Mouse (Mus musculus) kidney, postnatal 0 days (tissue): ENCODE results near the gene Adamtsl5. TPM values are rescaled to one million over a fixed set of nuclear protein-coding genes. Genes with fewer than 3 reads are reported as not detected.

Experiments
- ATAC-seq: fragments of 200-750 bp; cut with Nextera tagmentation; replicated peaks from 2 replicates; pipeline ENCODE4 v1.8.0; 2017; ENCODE audit warnings: low read depth, moderate number of reproducible peaks, moderate TSS enrichment, moderate library complexity; ENCODE audit not compliant: low FRiP score
- DNase-seq: peaks from one replicate; pipeline ENCODE4 v3.0.0-alpha.2; 2016; ENCODE audit warnings: low spot score
- H3K27ac ChIP-seq: fragments of 300-500 bp; sonication (generic); 2 replicates; pipeline ENCODE4 v1.5.1; 2014; ENCODE audit warnings: mild to moderate bottlenecking
- H3K27me3 ChIP-seq: fragments of 300-500 bp; sonication (generic); 2 replicates; pipeline ENCODE4 v1.6.1; 2014; ENCODE audit warnings: low read length, mixed read lengths; ENCODE audit not compliant: insufficient read depth
- H3K36me3 ChIP-seq: fragments of 300-500 bp; sonication (generic); 2 replicates; pipeline ENCODE4 v1.6.1; 2014; ENCODE audit warnings: low read length, mixed read lengths; ENCODE audit not compliant: insufficient read depth
- H3K4me1 ChIP-seq: fragments of 300-500 bp; sonication (generic); replicated peaks from 2 replicates; pipeline ENCODE4 v1.6.1; 2014; ENCODE audit warnings: antibody characterized with exemption, low read length, mixed read lengths; ENCODE audit not compliant: insufficient read depth
- H3K4me2 ChIP-seq: fragments of 300-500 bp; sonication (generic); 2 replicates; pipeline ENCODE4 v1.6.1; 2014; ENCODE audit warnings: mild to moderate bottlenecking, low read length, moderate library complexity, mixed read lengths
- H3K4me3 ChIP-seq: fragments of 300-500 bp; sonication (generic); replicated peaks from 2 replicates; pipeline ENCODE4 v1.5.1; 2014; ENCODE audit warnings: low read depth, low read length
- H3K9ac ChIP-seq: fragments of 300-500 bp; sonication (generic); 2 replicates; pipeline ENCODE4 v1.6.1; 2014; ENCODE audit warnings: low read depth, low read length
- H3K9me3 ChIP-seq: fragments of 300-500 bp; sonication (generic); replicated peaks from 2 replicates; pipeline ENCODE4 v1.6.1; 2016; ENCODE audit warnings: low read length, inconsistent platforms, mixed read lengths
- CTCF ChIP-seq: IDR thresholded peaks from 2 replicates; pipeline ENCODE4 v1.5.1; 2016; ENCODE audit warnings: antibody characterized with exemption, low read depth, mild to moderate bottlenecking, moderate library complexity
- WGBS: fragments of 180-500 bp; shearing (Covaris S2); extraction: QIAGEN DNeasy Blood & Tissue Kit; methylation state at CpG from one replicate; pipeline ENCODE4 v1.1.7; 2014; 5-methylcytosine and 5-hydroxymethylcytosine counted together
- polyA plus RNA-seq: library from polyadenylated mRNA; unstranded; fragments of >200 nt; fragmentation: Nextera tagmentation; extraction: Ambion mirVana; gene quantifications from 2 replicates; pipeline ENCODE4 v1.2.1, GENCODE M21; 2015

Gene Adamtsl5
- polyA plus RNA-seq, 1 experiment from 2014 or later, result 3.0 TPM

- Histone ChIP-seq H3K4me2 (no peak overlapping the region), H3K36me3 (peaks cover 11% of the 10 kb centered on the region; the same call in 1 of the 2 replicates), H3K27me3 (peaks cover 40% of the 10 kb centered on the region), H3K4me3 (no peak overlapping the region), H3K9me3 (no peaks in the 10 kb centered on the region), H3K9ac (no peak overlapping the region), H3K27ac (no peak overlapping the region), H3K4me1 (no peaks in the 10 kb centered on the region; the same call in 1 of the 2 replicates)
- WGBS, result 88% methylated on average over 5 of the region's 5 CpGs
- TF ChIP-seq CTCF, result no peak
- no peak for ATAC-seq
- DNase-seq, result no peak
Measured at GRCm38 (mm10) chr10:80296824-80297223, 51.4 kb downstream of the Adamtsl5 start.

GRCm38 (mm10) chr10:80295618-80296425, 52.4 kb downstream of the Adamtsl5 start, which contains the start of gene Apc2:
TSS of gene Apc2 (plus strand) at chr10:80295977.
- peaks cover 32% of the 10 kb centered on the region for H3K27me3 ChIP-seq
- no peaks in the 10 kb centered on the region; the same call in 1 of the 2 replicates for H3K4me1 ChIP-seq
- H3K36me3 ChIP-seq, result peaks cover 11% of the 10 kb centered on the region; the same call in 1 of the 2 replicates
- H3K9ac ChIP-seq, result peak within 1 kb of the TSS; percentile 31; the same call in 1 of the 2 replicates
- H3K4me2 ChIP-seq, result peak within 1 kb of the TSS; percentile 53
- WGBS, result 1% methylated on average over 26 of the region's 26 CpGs
- peak; percentile 18; the same call in 1 of the 2 replicates for ATAC-seq
- peak within 1 kb of the TSS; percentile 26 for H3K4me3 ChIP-seq
- peak; percentile 72 for TF ChIP-seq CTCF
- no peak within 1 kb of the TSS for H3K27ac ChIP-seq
- H3K9me3 ChIP-seq, result no peaks in the 10 kb centered on the region
- DNase-seq, result peak; percentile 77

GRCm38 (mm10) chr10:80294788-80295303, 53.4 kb downstream of the Adamtsl5 start:
- H3K9ac ChIP-seq, result no peak overlapping the region
- no peak for ATAC-seq

GRCm38 (mm10) chr10:80294311-80294710, 53.9 kb downstream of the Adamtsl5 start:
- H3K27me3 ChIP-seq, result peaks cover 17% of the 10 kb centered on the region
- 78% methylated on average over 4 of the region's 4 CpGs for WGBS
- peaks cover 11% of the 10 kb centered on the region; the same call in 1 of the 2 replicates for H3K36me3 ChIP-seq
- no peaks in the 10 kb centered on the region; the same call in 1 of the 2 replicates for H3K4me1 ChIP-seq
- H3K9me3 ChIP-seq, result no peaks in the 10 kb centered on the region
- H3K27ac ChIP-seq, result no peak overlapping the region
- no peak for DNase-seq
- no peak for TF ChIP-seq CTCF
- no peak overlapping the region for H3K4me2 ChIP-seq
- no peak overlapping the region for H3K4me3 ChIP-seq
- ATAC-seq, result no peak
- H3K9ac ChIP-seq, result no peak overlapping the region

More at GRCm38 (mm10) chr10:80294788-80295303, 53.4 kb downstream of the Adamtsl5 start:
- Histone ChIP-seq H3K36me3 (peaks cover 11% of the 10 kb centered on the region; the same call in 1 of the 2 replicates), H3K4me2 (no peak overlapping the region), H3K27ac (no peak overlapping the region), H3K9me3 (no peaks in the 10 kb centered on the region), H3K4me3 (no peak overlapping the region), H3K27me3 (peaks cover 22% of the 10 kb centered on the region), H3K4me1 (no peaks in the 10 kb centered on the region; the same call in 1 of the 2 replicates)
- DNase-seq, result no peak
- 47% methylated on average over 7 of the region's 7 CpGs for WGBS
- no peak for TF ChIP-seq CTCF

GRCm38 (mm10) chr10:80293325-80293724, 54.9 kb downstream of the Adamtsl5 start:
- H3K27me3 ChIP-seq, result peaks cover 8% of the 10 kb centered on the region; the same call in 1 of the 2 replicates
- 15% methylated on average over 14 of the region's 14 CpGs for WGBS
- H3K27ac ChIP-seq, result peak overlapping the region; percentile 95
- H3K36me3 ChIP-seq, result peaks cover 14% of the 10 kb centered on the region; the same call in 1 of the 2 replicates
- H3K4me3 ChIP-seq, result peak overlapping the region; percentile 97
- DNase-seq, result no peak
- H3K9me3 ChIP-seq, result no peaks in the 10 kb centered on the region
- H3K9ac ChIP-seq, result peak overlapping the region; percentile 99
- ATAC-seq, result no peak
- peak overlapping the region; percentile 90 for H3K4me2 ChIP-seq
- H3K4me1 ChIP-seq, result no peaks in the 10 kb centered on the region; the same call in 1 of the 2 replicates
- TF ChIP-seq CTCF, result peak; percentile 22; the same call in 1 of the 2 replicates
